Mouse (Mus musculus) ovary, postnatal 36 days (tissue): ENCODE results near the gene Plekha7.
A peak's percentile ranks its signal among the peaks of the same experiment; 100 is the strongest.

ENCODE experiments used
- DNase-seq: peaks from one replicate; pipeline ENCODE4 v3.0.0; 2022; ENCODE audit warnings: low spot score, mixed read lengths

Plekha7 gene

GRCm38 (mm10) chr7:116248536-116248935, 59.6 kb downstream of the Plekha7 start:
- no peak for DNase-seq

DNA sequence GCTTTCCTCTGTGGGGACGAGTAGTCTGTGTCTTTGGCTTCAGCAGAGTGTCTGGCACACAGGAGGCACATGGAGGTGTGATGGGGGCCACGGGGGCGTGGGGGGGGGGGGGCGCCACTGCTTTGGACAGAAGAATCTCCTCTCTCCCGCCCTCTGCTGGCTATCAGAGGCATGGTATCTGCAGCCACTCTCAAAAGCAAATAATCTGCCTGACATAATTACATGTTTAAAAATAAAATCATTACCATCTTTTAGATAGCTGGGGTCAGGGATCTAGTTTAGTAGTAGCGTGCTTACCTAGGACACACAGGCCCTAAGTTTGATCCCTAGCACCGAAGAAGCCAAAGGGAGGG, 60.8 kb downstream of the Plekha7 start:
- DNase-seq = no peak

GRCm38 (mm10) chr7:116246696-116247376, 61.3 kb downstream of the Plekha7 start:
- no peak for DNase-seq

DNA sequence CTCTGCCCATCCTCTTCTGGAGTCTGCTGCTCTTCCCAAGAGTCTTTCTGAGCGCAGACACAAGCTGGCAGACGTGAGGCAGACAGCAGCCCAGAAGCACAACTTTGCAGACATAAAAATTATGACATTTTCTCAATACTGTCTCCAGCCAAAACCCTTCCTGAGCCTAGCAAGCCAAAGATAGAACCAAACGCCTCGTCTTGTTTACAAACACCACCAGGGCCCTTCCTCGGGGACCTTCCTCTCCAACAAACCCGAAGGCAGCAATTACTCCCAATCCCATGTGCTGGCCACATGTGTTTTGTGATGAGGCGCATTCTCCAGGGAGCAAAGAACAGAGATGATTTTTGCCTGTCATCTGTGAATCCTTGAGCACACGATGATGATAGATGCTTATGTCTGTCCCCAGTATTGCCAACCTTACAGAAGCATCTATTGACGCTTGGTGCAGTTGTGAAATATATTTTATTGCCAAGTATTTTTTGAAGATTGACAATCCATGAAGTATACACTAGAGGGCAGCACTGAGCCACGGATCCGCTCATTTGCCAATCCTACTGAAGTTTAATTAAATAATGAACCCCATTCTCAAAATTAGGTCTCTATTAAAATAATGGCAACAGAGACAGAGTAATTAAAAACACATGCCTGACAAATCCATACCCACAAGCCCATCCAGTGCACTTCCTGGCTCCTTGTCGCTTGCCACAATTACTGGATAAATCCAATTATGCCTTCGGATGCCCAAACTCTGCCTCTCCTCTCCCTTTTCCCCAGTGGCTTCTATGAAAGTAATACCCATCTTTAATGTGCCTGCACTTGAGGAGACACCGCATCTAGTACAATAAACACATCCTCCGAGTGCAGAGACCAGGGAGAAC, 62.1 kb downstream of the Plekha7 start:
- DNase-seq = no peak

DNA sequence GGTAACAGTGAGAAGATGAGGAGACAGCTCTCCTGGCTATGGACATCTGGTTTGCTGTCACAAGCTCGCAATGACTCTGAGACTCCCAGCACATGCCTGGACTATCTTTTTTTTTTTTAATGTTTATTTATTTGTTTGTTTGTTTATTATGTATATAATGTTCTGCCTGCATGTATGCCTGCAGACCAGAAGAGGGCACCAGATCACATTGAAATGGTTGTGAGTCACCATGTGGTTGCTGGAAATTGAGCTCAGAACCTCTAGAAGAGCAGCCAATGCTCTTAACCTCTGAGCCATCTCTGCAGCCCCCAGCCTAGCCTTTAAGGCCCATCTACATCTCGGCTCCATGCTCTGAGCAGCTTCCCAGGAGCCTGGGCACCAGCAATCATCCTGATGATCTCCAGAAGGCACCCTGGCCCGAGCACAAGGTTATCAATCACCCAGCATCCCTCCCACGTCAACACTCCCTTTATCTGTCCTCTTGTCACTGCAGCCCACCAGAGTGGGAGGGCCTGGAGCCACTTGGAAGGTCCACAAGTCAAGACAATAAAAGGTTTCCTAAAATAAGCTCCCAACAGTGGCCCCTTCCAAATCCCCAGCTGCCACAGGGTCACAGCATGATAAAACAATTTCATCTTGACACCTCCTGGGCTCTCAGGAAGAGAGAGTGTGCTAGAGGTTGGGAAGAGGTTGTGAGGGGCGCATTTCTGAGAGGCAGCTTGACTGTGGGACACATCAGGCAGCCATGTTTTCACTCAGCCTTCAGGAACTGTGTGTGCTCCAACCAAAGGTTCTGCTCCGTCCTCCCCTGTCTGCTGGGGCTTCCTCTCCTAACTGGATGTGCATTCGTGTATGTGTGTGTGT, 63.6 kb downstream of the Plekha7 start:
- no peak for DNase-seq

DNA sequence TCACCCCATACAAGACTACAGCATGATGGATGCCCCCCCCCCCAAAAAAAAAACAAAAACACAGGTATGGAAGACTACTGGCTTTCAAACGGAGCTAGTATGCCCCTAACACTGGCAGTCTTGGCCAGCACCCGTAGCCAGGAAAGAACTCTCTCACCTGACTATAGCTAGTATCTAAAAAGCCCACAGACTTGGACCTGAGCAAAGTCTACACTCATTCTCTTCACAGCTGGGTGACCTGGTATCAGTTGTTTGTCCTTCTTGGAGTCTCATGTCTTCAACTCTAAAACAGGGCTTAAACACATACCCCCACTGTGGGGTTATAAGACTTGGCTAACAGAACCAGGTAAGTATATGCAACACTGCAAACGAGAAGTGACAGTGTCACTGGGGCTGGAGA, 65.4 kb downstream of the Plekha7 start:
- DNase-seq = no peak

DNA sequence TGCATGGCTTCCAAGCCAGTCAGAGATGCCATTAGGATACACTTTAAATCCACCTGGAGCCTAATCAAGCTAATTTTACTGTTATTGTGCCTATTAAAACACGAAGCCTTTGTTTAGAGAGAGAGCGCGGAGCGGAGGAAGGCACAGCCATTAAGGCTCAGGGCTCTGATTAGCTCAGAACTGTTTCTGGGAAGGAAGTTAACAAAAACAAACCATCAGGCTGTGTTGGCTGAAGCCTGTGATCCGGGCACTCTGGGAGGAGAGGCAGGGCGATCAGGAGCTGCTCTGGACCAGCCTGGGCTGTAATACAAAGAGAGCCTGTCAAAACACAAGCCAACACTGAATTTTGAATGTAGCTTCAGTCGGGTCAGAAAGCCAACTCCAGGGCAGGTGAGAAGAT, 66.6 kb downstream of the Plekha7 start:
- DNase-seq = no peak

- DNase-seq = no peak
Observed at GRCm38 (mm10) chr7:116240791-116241474, 67.2 kb downstream of the Plekha7 start.

- peak; percentile 41 for DNase-seq
Observed at GRCm38 (mm10) chr7:116240353-116240752, 67.8 kb downstream of the Plekha7 start.

GRCm38 (mm10) chr7:116238320-116238719, 69.9 kb downstream of the Plekha7 start:
- DNase-seq = no peak

DNA sequence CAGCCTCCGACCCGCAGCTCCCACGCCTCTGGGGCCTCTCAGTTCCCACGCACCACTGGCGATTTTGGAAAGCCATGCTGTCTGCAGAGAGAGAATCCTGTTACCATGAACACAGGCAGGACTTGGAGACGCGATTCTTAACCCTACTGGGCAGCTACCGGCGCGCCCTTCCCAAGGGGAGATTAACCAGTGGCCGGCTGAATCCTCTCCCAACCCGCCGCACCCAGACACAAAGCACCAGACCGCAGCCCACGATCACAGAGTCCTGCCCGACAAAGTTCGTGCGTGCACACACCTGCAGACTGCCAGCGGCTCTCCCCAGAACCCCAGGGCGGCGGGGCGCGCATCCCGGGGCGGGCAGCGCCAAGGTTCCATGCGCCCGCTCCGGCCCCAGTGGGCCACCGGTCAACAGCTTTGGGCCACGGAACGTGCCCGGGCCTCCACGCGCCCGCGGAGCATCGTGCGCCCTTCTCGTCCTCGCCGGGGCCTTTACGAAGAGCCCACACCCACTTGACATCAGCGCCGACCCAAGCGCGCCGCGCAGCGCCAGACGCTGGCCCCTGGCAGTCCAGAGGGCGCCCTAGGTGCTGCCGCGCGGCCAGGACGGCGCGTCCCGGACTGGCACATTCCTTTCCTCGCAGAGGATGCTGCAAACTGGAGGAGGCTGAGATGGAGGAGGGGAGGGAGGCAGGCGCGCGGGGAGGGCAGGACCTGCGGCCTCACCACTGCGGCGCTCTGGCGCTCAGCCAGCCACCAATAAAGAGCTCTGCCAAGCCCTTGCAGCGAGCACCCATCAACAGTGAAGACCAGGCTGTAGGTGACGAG, 70.8 kb downstream of the Plekha7 start:
- peak; percentile 79 for DNase-seq

GRCm38 (mm10) chr7:116236608-116237007, 71.6 kb downstream of the Plekha7 start:
- no peak for DNase-seq

GRCm38 (mm10) chr7:116234287-116234806, 73.8 kb downstream of the Plekha7 start:
- no peak for DNase-seq

GRCm38 (mm10) chr7:116230811-116231609, 77.2 kb downstream of the Plekha7 start:
- DNase-seq = no peak

DNA sequence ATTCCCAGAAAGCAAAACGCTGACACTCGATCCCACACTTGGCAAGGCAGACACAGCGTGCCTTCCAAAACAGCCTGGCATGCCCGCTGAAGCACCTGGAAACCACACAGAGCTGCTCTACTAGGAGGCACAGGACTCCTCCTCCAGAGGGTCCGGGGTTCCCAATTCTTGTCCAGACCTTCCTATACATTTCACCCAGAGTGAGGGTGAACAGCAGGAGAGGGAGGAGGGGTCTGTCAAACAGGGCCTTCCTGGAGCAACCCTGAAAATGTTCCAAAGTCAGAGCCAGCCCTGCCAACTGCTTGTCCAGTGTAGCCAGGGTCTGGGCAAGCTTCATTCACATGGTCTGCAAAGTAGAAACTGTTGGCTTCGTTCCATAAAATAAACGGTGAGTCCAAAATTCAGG, 81.3 kb downstream of the Plekha7 start:
- no peak for DNase-seq

- no peak for DNase-seq
Observed at GRCm38 (mm10) chr7:116226316-116226715, 81.9 kb downstream of the Plekha7 start.

GRCm38 (mm10) chr7:116224543-116224942, 83.6 kb downstream of the Plekha7 start:
- no peak for DNase-seq

GRCm38 (mm10) chr7:116223010-116223783, 85.0 kb downstream of the Plekha7 start:
- no peak for DNase-seq
